Mouse (Mus musculus) embryonic facial prominence, embryonic 15.5 days (tissue): ENCODE measurements around the gene Eva1b. TPM values are rescaled to one million over a fixed set of nuclear protein-coding genes. Genes with fewer than 3 reads are reported as not detected.
"Not testable (repeated sequence)": the region's sequence is repeated elsewhere in the genome, so short reads cannot be mapped to it uniquely, and the experiment has no call there.

Source experiments
- ATAC-seq: fragments of 200-750 bp; cut with Nextera tagmentation; 2 replicates; pipeline ENCODE4 v1.8.0; 2017; ENCODE audit warnings: low read depth, moderate TSS enrichment; ENCODE audit not compliant: insufficient number of reproducible peaks, low FRiP score, low TSS enrichment
- H3K27ac ChIP-seq: fragments of 300-500 bp; sonication (generic); replicated peaks from 2 replicates; pipeline ENCODE4 v1.5.1; 2015; ENCODE audit warnings: mild to moderate bottlenecking, inconsistent platforms
- H3K27me3 ChIP-seq: fragments of 300-500 bp; sonication (generic); 2 replicates; pipeline ENCODE4 v1.6.1; 2015; ENCODE audit warnings: inconsistent platforms
- H3K36me3 ChIP-seq: fragments of 300-500 bp; sonication (generic); 2 replicates; pipeline ENCODE4 v1.6.1; 2015; ENCODE audit warnings: mild to moderate bottlenecking, inconsistent platforms
- H3K4me1 ChIP-seq: fragments of 300-500 bp; sonication (generic); 2 replicates; pipeline ENCODE4 v1.6.1; 2015; ENCODE audit warnings: inconsistent platforms
- H3K4me2 ChIP-seq: fragments of 300-500 bp; sonication (generic); replicated peaks from 2 replicates; pipeline ENCODE4 v1.6.1; 2015; ENCODE audit warnings: mild to moderate bottlenecking, inconsistent platforms
- H3K4me3 ChIP-seq: fragments of 300-500 bp; sonication (generic); replicated peaks from 2 replicates; pipeline ENCODE4 v1.5.1; 2015; ENCODE audit warnings: mild to moderate bottlenecking, inconsistent platforms
- H3K9ac ChIP-seq: fragments of 300-500 bp; sonication (generic); 2 replicates; pipeline ENCODE4 v1.6.1; 2015; ENCODE audit warnings: inconsistent platforms
- H3K9me3 ChIP-seq: fragments of 300-500 bp; sonication (generic); replicated peaks from 2 replicates; pipeline ENCODE4 v1.6.1; 2016; ENCODE audit warnings: inconsistent platforms
- WGBS: fragments of 180-500 bp; shearing (Covaris S2); methylation state at CpG from one replicate; pipeline ENCODE4 v1.1.7; 2015; 5-methylcytosine and 5-hydroxymethylcytosine counted together
- polyA plus RNA-seq: library from polyadenylated mRNA; unstranded; fragments of >200 nt; fragmentation: Nextera tagmentation; extraction: Ambion mirVana; gene quantifications from 2 replicates; pipeline ENCODE4 v1.2.1, GENCODE M21; 2015

The Eva1b gene
- polyA plus RNA-seq, 1 experiment from 2014 or later = 84.3 TPM

DNA sequence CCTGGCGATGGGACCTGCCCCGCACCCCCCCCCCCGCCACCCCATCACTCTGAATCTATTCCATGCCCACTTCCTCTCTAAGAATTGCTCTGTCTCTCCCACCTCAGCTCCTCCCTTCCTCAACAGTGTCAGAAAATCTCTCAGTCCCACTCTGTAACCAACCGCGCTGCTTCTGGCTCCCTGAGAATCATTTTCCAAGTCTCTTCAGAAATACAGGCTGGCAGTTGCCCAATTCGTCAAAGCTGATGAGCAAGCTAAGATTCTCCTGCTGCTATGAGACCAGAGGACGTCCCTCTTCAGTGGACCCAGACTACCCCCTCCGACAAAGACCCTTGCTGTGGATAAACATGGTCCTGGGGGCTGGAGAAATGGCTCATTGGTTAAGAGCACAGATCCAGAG is 11.9 kb downstream of the Eva1b start:
- Histone ChIP-seq H3K27me3 (no peaks in the 10 kb centered on the region), H3K36me3 (peaks cover 11% of the 10 kb centered on the region; the same call in 1 of the 2 replicates), H3K27ac (no peak overlapping the region), H3K9me3 (no peaks in the 10 kb centered on the region), H3K4me2 (no peak overlapping the region), H3K4me3 (no peak overlapping the region), H3K4me1 (peaks cover 38% of the 10 kb centered on the region), H3K9ac (no peak overlapping the region)
- 65% methylated on average over 8 of the region's 8 CpGs for WGBS
- ATAC-seq = no peak

DNA sequence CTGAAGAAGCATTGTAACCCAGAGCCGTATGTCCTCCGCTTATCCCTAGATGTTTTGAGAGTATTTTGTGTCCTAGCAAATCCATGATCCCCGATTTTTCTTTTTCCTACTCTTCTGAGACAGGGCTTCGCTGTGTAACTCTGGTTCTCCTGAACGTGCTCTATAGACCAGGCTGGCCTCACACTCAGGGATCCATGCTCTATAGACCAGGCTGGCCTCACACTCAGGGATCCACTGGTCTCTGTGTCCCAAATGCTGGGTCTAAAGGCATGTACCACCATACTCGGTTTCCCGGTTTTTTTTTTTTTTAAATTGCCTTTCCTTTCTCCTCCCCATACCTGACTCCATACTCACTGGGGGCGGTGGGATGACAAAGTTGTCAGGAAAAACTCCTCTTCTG is 13.4 kb downstream of the Eva1b start:
- Histone ChIP-seq H3K36me3 (peaks cover 17% of the 10 kb centered on the region), H3K4me2 (no peak overlapping the region), H3K4me3 (no peak overlapping the region), H3K4me1 (peaks cover 31% of the 10 kb centered on the region), H3K27me3 (no peaks in the 10 kb centered on the region), H3K9ac (no peak overlapping the region), H3K9me3 (no peaks in the 10 kb centered on the region), H3K27ac (no peak overlapping the region)
- no peak for ATAC-seq
- WGBS = 87% methylated on average over 8 of the region's 8 CpGs

DNA sequence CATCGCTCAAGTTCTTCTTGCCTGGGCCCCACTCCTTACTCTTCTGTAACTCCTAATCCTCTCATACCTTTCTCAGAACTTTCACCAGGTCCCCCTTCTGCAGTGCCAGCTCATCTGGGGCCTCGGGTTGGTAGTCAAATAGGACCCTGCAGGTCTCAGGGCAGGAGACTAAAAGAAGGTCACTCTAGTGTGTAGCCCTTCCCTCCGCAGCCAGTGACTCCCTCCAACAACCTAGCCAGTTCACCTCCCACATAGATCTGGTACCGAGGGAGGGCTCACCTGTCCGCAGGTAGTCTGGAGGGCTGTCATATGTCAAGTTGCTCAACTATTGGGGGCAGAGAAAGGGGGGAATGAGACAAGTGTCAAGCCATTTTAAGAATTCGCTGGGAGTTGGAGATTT is 13.9 kb downstream of the Eva1b start:
- WGBS = 85% methylated on average over 6 of the region's 6 CpGs
- Histone ChIP-seq H3K27me3 (no peaks in the 10 kb centered on the region), H3K4me2 (no peak overlapping the region), H3K9ac (no peak overlapping the region), H3K4me3 (no peak overlapping the region), H3K4me1 (peaks cover 30% of the 10 kb centered on the region), H3K27ac (no peak overlapping the region), H3K9me3 (no peaks in the 10 kb centered on the region), H3K36me3 (peaks cover 20% of the 10 kb centered on the region)
- no peak for ATAC-seq

DNA sequence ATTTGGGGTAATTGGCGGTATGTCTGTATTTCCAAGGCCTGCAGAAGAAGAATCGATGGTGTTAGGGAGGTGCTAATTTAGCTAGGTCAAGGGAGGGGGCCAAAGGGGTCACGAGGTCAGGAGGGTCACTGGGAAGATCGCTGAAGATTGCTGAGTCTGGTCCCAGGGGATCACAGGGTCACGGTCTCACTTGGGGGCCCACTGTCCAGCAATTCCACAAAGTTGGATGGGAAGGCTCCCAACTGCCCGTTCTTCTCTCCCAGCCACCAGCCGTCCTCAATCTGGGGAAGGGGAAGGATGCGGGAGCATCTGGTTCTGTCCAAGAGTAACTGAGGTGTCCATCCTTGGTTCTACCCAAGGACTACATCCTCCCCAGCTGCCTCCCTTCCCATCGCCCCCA is 14.4 kb downstream of the Eva1b start:
- no peaks in the 10 kb centered on the region for H3K27me3 ChIP-seq
- ATAC-seq = no peak
- peak overlapping the region; percentile 91 for H3K27ac ChIP-seq
- peak overlapping the region; percentile 56 for H3K4me3 ChIP-seq
- H3K9me3 ChIP-seq = no peaks in the 10 kb centered on the region
- 50% methylated on average over 9 of the region's 9 CpGs for WGBS
- H3K9ac ChIP-seq = peak overlapping the region; percentile 90
- H3K4me2 ChIP-seq = peak overlapping the region; percentile 98
- peaks cover 20% of the 10 kb centered on the region for H3K36me3 ChIP-seq
- H3K4me1 ChIP-seq = peaks cover 28% of the 10 kb centered on the region

DNA sequence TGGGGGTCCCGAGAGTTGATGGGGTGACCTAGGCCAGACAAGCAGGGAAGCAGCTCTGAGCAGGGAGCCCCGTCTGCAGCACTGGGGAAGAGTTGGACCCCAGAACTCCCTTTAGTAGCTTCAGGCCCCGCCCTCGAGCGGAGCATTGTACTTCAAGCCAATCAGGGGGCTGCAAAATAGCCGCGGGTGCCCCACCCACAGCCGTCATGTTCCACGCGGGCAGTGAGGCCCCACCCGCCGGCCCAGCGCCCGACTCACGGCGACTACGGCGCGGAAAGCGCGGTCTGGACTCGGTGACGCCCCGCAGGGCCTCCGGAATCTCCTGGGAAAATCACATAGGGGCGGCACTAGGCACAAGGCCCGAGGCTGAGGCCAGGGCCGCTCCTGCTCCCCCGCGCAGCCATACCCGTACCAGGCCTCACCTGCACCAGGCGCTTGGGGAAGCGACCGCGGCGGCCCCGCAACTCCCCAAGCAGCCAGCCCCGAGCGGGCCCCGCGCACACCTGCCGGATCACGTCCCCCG is 15.1 kb downstream of the Eva1b start:
- Histone ChIP-seq H3K36me3 (peaks cover 20% of the 10 kb centered on the region), H3K9me3 (no peaks in the 10 kb centered on the region), H3K27me3 (no peaks in the 10 kb centered on the region), H3K4me1 (peaks cover 28% of the 10 kb centered on the region), H3K27ac (peak overlapping the region; percentile 91), H3K4me2 (peak overlapping the region; percentile 98), H3K4me3 (peak overlapping the region; percentile 56), H3K9ac (peak overlapping the region; percentile 90)
- under 1% methylated on average over 44 of the region's 44 CpGs for WGBS
- ATAC-seq = peak; percentile 93

DNA sequence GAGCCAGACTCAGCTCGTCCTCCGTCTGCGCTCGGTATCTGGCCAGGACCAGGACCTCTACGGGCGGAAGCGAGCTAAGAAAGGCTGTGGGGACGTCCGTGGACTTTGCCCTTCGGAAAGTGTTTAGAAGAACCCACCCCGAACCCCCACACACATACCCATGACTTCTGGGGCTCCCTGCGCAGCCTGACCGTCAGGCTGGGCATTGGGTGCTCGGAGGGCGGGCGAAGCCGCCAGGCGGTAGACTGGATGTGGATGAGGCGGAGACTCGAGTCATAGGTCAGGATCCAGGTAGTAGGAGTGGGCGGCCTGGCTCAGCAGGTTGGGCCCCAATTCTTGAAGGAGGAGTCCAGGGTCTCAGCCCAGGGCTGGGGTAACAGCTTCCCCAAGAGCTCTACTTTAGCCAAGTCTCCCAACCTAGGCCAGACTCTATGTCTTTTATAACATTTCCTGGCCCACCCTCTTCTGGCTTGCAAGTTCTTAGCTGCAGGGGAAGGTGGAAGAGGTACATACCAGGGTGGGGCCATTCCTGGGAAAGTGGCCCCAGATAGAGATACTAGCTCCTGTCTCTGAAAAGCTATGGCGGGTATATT is 15.6 kb downstream of the Eva1b start, which contains the start of gene Sh3d21:
Gene Sh3d21, minus strand, starts transcription at position 425 of the 593 bp plus-strand sequence.
- peak; percentile 17; the same call in 1 of the 2 replicates for ATAC-seq
- Histone ChIP-seq H3K36me3 (peaks cover 24% of the 10 kb centered on the region), H3K9ac (peak within 1 kb of the TSS; percentile 90), H3K27me3 (no peaks in the 10 kb centered on the region), H3K4me1 (peaks cover 28% of the 10 kb centered on the region), H3K9me3 (no peaks in the 10 kb centered on the region), H3K4me3 (peak within 1 kb of the TSS; percentile 56), H3K4me2 (peak within 1 kb of the TSS; percentile 98), H3K27ac (peak within 1 kb of the TSS; percentile 91)
- WGBS = 7% methylated on average over 22 of the region's 22 CpGs

DNA sequence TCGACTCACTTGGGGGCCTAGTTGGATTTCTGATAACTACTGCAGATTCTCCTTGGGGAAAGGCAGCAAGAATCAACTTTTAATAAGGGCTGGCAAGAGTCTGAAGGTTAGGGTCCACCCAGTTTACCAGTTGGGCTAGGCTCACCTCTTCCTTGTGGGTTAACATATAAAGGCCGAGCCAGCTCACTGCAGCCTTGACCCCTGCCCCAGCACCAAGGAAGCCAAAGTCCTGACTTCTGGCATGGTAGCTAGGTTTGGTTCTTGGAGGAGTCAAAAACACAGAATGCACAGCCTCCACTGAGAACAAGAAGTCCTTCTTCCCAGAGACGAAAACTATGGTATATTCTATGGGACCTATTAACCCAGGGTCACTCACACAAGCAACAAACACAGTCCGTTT is 16.1 kb downstream of the Eva1b start:
- Histone ChIP-seq H3K4me1 (peaks cover 28% of the 10 kb centered on the region), H3K27me3 (no peaks in the 10 kb centered on the region), H3K27ac (peak overlapping the region; percentile 91; the same call in 1 of the 2 replicates), H3K36me3 (peaks cover 30% of the 10 kb centered on the region), H3K9ac (no peak overlapping the region), H3K4me3 (no peak overlapping the region), H3K9me3 (no peaks in the 10 kb centered on the region), H3K4me2 (peak overlapping the region; percentile 98; the same call in 1 of the 2 replicates)
- ATAC-seq = no peak
- WGBS = 49% methylated on average over 4 of the region's 4 CpGs

DNA sequence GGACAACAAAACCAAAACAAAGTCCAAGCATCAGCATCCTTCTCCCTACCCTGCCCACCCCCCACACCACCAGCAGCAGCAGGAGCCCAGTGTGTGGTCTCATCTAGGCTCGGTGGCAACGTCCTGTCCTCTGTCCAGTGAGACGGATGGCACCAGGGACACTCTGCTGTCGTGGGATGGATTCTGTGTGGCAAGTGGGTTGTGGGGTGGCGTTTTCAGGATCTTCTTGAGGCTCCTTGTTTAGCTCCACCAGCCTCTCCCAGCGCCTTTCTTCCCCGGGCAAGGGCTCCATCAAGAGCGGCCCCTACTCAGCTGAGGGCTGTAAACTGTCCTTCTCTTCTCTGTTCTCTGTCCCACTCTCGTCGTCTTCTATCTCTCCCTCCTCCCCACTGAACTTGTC is 17.5 kb downstream of the Eva1b start:
- not testable (repeated sequence) for H3K9me3 ChIP-seq, H3K4me3 ChIP-seq, H3K27me3 ChIP-seq, H3K4me2 ChIP-seq, ATAC-seq, H3K27ac ChIP-seq, H3K9ac ChIP-seq
- H3K36me3 ChIP-seq = peaks cover 44% of the 10 kb centered on the region
- WGBS = 73% methylated on average over 10 of the region's 10 CpGs
- H3K4me1 ChIP-seq = peaks cover 28% of the 10 kb centered on the region

DNA sequence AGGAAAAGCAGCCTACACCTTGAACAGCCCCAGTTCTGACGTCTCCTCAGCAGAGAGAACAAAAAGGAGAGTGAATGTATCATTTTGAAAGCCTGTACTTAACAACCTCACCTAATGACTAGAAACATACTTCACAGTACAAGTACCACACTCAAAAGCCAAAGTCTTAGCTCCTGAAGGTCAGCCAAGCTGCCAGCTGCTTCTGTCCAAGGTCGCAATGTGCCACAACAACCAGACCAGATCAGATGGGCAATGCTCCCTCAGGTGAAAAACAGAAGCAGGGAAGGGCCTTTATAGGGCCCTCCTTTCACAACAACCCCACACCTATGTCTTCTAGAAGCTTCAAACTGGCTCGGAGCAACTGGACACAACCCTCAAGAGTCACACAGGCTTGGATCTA is 18.5 kb downstream of the Eva1b start:
- no peak for ATAC-seq
- no peak overlapping the region for H3K9ac ChIP-seq
- peak overlapping the region; percentile 28; the same call in 1 of the 2 replicates for H3K27ac ChIP-seq
- no peaks in the 10 kb centered on the region for H3K27me3 ChIP-seq
- WGBS = 82% methylated on average over 3 of the region's 3 CpGs
- no peaks in the 10 kb centered on the region for H3K9me3 ChIP-seq
- no peak overlapping the region for H3K4me2 ChIP-seq
- H3K36me3 ChIP-seq = peaks cover 52% of the 10 kb centered on the region
- H3K4me3 ChIP-seq = no peak overlapping the region
- peaks cover 28% of the 10 kb centered on the region for H3K4me1 ChIP-seq

DNA sequence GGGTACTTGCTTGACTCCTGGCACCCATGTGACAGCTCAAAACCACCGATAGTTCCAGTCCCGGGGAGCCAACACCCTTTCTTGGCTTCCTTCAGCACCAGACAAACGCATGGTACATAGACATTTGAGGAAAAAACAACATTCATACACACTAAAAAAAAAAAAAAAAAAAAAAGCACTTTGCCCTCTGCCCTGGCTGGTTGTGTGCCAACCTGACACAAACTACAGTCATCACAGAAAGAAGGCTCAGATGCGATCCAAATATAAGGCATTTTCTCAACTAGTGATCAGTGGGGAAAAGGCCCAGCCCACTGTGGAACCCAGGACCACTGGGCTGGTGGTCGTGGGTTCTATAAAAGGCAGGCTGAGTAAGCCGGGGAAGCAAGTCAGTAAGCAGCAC is 21.3 kb downstream of the Eva1b start:
- no peak overlapping the region for H3K4me2 ChIP-seq
- no peak overlapping the region for H3K9ac ChIP-seq
- no peak for ATAC-seq
- 90% methylated on average over 6 of the region's 6 CpGs for WGBS
- H3K27me3 ChIP-seq = no peaks in the 10 kb centered on the region
- no peak overlapping the region for H3K4me3 ChIP-seq
- no peak overlapping the region for H3K27ac ChIP-seq
- 0 out of 2 replicates have a peak, but pooled peaks cover 5% of the 10 kb centered on the region for H3K4me1 ChIP-seq
- peaks cover 70% of the 10 kb centered on the region for H3K36me3 ChIP-seq
- H3K9me3 ChIP-seq = no peaks in the 10 kb centered on the region

DNA sequence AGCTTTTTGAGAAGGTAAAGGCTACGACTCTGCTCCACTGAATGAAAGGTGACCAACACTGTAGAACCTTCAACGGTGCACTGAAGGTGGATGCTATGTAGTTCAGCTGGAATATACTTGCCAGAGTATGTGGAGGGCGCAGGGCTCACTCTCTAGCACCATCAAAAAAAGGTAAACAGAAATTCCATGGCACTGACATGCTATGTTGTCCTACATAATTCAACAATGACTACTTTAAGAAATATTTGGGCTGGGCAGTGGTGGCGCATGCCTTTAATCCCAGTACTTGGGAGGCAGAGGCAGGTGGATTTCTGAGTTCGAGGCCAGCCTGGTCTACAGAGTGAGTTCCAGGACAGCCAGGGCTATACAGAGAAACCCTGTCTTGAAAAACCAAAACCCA is 23.2 kb downstream of the Eva1b start:
- not testable (repeated sequence) for H3K4me2 ChIP-seq, H3K4me1 ChIP-seq, H3K9me3 ChIP-seq, H3K9ac ChIP-seq, H3K27me3 ChIP-seq, H3K4me3 ChIP-seq, ATAC-seq, H3K27ac ChIP-seq
- 96% methylated on average over 5 of the region's 5 CpGs for WGBS
- H3K36me3 ChIP-seq = peaks cover 84% of the 10 kb centered on the region

DNA sequence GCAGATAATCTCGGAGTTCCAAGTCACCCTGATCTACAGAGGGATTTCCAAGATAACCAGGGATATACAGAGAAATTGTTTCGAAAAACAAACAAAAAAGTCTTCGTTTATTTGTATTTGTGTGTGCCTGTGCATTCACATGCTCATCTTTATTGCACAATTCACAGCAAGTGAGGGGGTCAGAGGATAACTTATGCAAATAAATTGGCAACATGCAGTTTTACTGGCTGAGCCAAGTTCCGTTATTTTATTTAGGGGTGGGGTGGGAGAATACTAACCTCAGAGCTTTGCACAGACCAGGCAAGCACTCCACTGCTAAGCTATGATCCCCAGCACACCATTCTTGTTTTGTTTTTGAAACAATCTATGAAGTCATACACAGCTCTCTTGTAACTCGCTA is 26.3 kb downstream of the Eva1b start:
- Histone ChIP-seq H3K4me3 (no peak overlapping the region), H3K4me1 (no peaks in the 10 kb centered on the region), H3K36me3 (peaks cover 78% of the 10 kb centered on the region), H3K27ac (no peak overlapping the region), H3K9me3 (no peaks in the 10 kb centered on the region), H3K4me2 (no peak overlapping the region), H3K27me3 (no peaks in the 10 kb centered on the region), H3K9ac (no peak overlapping the region)
- 91% methylated on average over 5 of the region's 5 CpGs for WGBS
- ATAC-seq = no peak
